Mouse (Mus musculus): Measurements from ENCODE around the gene Grik1. TPM values are rescaled to one million over a fixed set of nuclear protein-coding genes. Genes with fewer than 3 reads are reported as not detected.

The Grik1 gene
- polyA plus RNA-seq (2016; fragmentation: Nextera tagmentation; extraction: Ambion mirVana): 1.0 and 1.5 TPM in 2 replicates

DNA sequence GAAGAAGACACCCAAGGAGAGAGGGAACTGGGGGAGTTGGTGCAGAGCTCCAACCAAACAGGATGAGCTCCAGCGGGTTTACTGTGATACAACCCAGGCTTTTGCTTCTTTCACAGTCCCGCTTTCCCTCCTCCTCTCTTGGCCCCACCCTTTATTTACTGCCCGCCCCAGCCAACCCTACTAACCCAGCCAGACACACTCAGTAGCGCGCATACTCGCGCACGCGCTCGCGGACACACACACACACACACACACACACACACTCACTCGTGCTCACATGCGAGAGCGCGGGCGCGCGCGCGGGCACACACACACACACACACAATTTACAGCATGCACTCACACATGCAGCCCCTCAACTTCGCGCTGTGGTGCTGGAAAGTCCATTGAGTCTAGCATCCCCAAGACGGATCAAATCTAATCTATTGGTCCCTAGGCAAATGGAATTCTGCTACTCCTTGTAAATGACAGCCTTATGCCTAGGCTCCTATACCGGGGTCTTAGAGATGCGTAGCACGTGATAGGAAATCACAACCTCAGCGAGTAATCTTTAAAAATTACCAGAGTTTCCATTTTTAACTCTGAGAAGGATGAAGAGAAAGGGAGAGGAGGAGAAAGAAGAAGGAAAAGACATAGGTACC lies at the start of gene Grik1:
Gene Grik1 (minus strand): TSS at position 134 of the 641 bp plus-strand sequence.
- peaks cover 15% of the 10 kb centered on the region for H3K4me1 ChIP-seq
- no peaks in the 10 kb centered on the region for H3K9me3 ChIP-seq
- WGBS: under 1% methylated on average over 27 of the region's 27 CpGs
- peak; percentile 69 for DNase-seq (ENCODE audit: low spot score)
- peaks cover 69% of the 10 kb centered on the region for H3K27me3 ChIP-seq (replicated peaks; ENCODE audit: low read depth, poor library complexity, severe bottlenecking)
- H3K27ac ChIP-seq (replicated peaks): peak within 1 kb of the TSS; percentile 44; the same call in 1 of the 2 replicates
- H3K4me3 ChIP-seq: peak within 1 kb of the TSS; percentile 69
- H3K36me3 ChIP-seq (replicated peaks): no peaks in the 10 kb centered on the region

DNA sequence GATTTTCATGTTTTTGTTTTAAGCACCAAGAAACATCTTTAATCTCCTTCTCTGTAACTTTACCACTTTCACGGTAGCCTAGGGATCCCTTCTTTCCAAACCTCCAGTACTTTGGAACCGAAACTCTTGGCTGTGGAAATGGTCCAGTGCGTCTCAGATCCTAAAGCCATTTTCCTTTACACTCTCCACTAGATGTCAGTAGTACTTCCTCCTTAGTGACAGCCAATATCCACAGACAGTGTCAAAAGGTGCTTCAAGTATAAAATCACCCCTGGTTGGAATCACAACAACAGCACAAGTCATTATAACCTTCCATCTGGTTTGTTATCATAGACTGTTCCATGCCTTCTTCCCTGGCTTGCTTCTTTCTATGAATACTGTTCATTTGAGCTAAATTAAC lies 4.1 kb upstream of the Grik1 start:
- no peak overlapping the region for H3K27ac ChIP-seq (replicated peaks)
- DNase-seq (ENCODE audit: low spot score): no peak
- 47% methylated on average over 3 of the region's 3 CpGs for WGBS
- H3K27me3 ChIP-seq (replicated peaks; ENCODE audit: low read depth, poor library complexity, severe bottlenecking): peaks cover 42% of the 10 kb centered on the region
- H3K36me3 ChIP-seq (replicated peaks): no peaks in the 10 kb centered on the region
- no peak overlapping the region for H3K4me3 ChIP-seq
- peaks cover 12% of the 10 kb centered on the region for H3K4me1 ChIP-seq
- no peaks in the 10 kb centered on the region for H3K9me3 ChIP-seq

DNA sequence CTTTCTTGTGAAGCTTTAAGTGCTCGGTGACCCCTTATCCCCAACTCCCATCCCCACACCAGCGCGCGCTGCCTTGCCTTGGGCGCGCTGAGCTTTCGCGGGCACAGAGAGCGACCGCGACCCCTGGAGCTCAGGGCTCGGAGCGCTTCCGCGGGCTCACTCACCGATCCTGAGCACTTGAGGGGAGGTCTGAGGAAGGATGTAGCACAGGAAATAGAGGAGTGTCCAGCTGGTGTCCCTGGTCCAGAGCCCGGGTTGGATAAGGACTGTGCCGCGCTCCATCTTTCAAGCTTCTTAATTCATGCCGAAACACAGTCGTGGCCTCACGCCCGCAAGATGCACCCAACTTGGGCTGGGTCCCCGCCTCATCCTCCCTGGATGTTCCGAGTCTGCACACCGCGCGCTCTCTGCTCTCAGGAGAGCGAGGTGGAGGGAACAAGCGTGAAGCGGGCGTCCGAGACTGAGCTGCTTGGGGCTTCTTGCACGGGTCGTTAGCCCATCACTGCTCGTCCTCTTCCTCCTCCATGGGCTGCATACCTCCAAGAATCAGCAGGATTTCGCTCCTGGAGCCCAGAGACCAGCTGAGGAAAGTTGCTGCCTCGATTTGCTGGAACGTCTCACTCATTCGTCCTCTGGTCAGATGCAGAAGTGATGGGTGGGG lies 514 bp downstream of the Grik1 start:
- peak overlapping the region; percentile 69 for H3K4me3 ChIP-seq
- under 1% methylated on average over 40 of the region's 40 CpGs for WGBS
- peak; percentile 53 for DNase-seq (ENCODE audit: low spot score)
- no peaks in the 10 kb centered on the region for H3K36me3 ChIP-seq (replicated peaks)
- peak overlapping the region; percentile 44; the same call in 1 of the 2 replicates for H3K27ac ChIP-seq (replicated peaks)
- H3K4me1 ChIP-seq: peaks cover 15% of the 10 kb centered on the region
- no peaks in the 10 kb centered on the region for H3K9me3 ChIP-seq
- H3K27me3 ChIP-seq (replicated peaks; ENCODE audit: low read depth, poor library complexity, severe bottlenecking): peaks cover 69% of the 10 kb centered on the region

DNA sequence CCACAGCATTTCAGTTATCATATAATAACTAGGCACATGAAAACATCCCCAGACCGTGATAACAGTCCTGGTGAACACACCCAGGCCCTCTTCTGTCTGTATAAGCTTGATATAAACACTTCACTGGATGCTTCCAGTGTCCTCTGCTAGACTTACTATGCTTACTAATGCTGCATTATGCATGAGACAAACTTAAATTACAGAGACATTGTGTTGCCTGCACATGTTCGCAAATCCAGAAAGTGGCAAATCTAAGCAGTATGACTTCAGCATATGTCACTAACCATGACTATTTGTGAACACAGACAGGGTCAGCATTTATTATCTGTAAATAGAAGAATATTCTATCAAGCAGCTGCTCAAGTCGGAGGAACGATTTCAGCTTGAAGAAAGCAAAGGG lies 31.7 kb downstream of the Grik1 start:
- Histone ChIP-seq H3K27ac (replicated peaks) (no peak overlapping the region), H3K4me3 (no peak overlapping the region), H3K9me3 (no peaks in the 10 kb centered on the region), H3K4me1 (no peaks in the 10 kb centered on the region), H3K36me3 (replicated peaks) (no peaks in the 10 kb centered on the region), H3K27me3 (replicated peaks; ENCODE audit: low read depth, poor library complexity, severe bottlenecking) (no peaks in the 10 kb centered on the region)
- DNase-seq (ENCODE audit: low spot score): no peak
- WGBS: 89% methylated on average over 4 of the region's 4 CpGs

DNA sequence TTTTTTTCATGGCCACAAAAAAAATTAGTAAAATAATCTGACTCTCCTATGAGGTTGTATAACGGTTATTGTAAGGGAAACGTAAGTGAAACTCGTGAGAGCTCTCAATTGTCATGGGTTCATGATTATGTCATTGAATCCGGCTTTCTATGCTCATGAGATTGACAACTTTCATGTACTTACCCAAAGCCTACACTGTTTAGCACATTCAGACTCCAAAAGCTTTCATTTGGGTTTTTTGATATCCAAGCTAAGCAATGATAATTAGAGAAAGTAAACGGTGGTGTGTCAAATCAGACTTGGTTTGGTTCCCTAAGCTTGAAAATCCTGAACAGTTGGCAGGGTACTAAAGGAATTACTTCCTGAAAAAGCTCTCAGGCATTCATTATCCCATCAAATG lies 33.0 kb downstream of the Grik1 start:
- H3K4me3 ChIP-seq: no peak overlapping the region
- H3K9me3 ChIP-seq: no peaks in the 10 kb centered on the region
- no peaks in the 10 kb centered on the region for H3K36me3 ChIP-seq (replicated peaks)
- H3K4me1 ChIP-seq: no peaks in the 10 kb centered on the region
- no peaks in the 10 kb centered on the region for H3K27me3 ChIP-seq (replicated peaks; ENCODE audit: low read depth, poor library complexity, severe bottlenecking)
- H3K27ac ChIP-seq (replicated peaks): no peak overlapping the region
- 72% methylated on average over 5 of the region's 5 CpGs for WGBS
- no peak for DNase-seq (ENCODE audit: low spot score)

DNA sequence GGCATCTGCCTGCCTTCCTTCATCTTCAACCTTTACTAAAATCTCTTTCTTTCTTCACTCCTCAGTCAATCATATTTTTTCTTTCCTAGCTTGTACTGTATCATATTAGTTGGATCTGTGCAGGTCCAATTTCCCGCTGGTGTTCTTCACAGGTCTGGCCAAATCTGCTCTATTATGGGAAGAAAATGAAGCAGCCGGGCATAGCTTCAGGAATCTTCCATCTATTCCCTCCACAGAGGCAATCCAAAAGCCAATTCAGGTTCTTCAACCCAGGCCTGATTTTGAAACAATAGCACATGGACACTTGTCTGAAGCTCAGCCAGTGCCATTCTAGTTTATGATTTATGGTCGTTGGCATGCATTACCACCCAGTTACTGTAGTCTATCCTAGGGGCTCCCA lies 34.0 kb downstream of the Grik1 start:
- H3K27ac ChIP-seq (replicated peaks): no peak overlapping the region

DNA sequence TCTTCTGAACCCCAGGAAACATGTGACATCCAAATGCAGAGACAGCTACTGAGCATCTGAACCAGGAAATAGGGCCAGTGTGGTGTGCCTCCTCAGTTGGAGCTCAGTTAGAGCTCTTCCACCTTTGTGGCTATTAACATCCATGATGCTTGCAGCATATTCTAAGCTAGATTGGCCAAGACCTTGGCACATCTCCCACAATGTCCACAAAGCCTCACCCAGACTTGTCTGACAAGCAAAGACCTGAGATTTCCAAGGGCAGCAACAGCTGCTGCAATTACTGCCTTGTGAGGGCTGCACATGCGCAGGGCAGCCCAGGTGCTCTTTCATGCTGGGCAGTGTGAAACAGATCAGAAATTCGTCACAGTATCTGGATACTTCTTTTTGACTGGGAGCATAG lies 37.4 kb downstream of the Grik1 start:
- no peak for DNase-seq (ENCODE audit: low spot score)
- no peaks in the 10 kb centered on the region for H3K27me3 ChIP-seq (replicated peaks; ENCODE audit: low read depth, poor library complexity, severe bottlenecking)
- no peaks in the 10 kb centered on the region for H3K36me3 ChIP-seq (replicated peaks)
- H3K4me1 ChIP-seq: no peaks in the 10 kb centered on the region
- WGBS: 83% methylated on average over 2 of the region's 2 CpGs
- H3K9me3 ChIP-seq: no peaks in the 10 kb centered on the region
- H3K4me3 ChIP-seq: no peak overlapping the region
- no peak overlapping the region for H3K27ac ChIP-seq (replicated peaks)

More for the DNA sequence above, 34.0 kb downstream of the Grik1 start:
- Histone ChIP-seq H3K9me3 (no peaks in the 10 kb centered on the region), H3K4me3 (no peak overlapping the region), H3K4me1 (no peaks in the 10 kb centered on the region), H3K27me3 (replicated peaks; ENCODE audit: low read depth, poor library complexity, severe bottlenecking) (no peaks in the 10 kb centered on the region), H3K36me3 (replicated peaks) (no peaks in the 10 kb centered on the region)
- WGBS: 86% methylated on average over 3 of the region's 3 CpGs
- DNase-seq (ENCODE audit: low spot score): no peak

DNA sequence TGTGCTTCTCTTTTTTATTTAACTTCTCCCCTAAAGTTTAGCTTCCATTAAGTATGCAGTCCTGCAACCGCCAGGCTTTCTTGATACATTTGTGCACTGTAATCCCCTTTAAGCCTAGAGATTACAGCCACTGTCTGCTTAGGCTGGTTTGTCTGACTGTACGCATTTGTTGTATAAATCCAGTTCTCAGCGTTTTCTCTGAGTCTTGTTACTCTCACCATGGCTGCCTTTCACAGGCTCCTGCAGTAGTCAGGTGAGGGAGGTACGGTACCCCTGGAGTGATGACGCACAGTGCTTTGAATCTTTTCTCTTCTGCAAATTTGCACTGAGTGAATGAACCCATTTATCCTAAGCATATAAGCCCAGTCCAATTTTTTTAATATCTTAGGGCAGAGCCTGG lies 39.0 kb downstream of the Grik1 start:
- no peaks in the 10 kb centered on the region for H3K36me3 ChIP-seq (replicated peaks)
- H3K4me3 ChIP-seq: no peak overlapping the region
- H3K4me1 ChIP-seq: no peaks in the 10 kb centered on the region
- no peak for DNase-seq (ENCODE audit: low spot score)
- 76% methylated on average over 5 of the region's 5 CpGs for WGBS
- no peak overlapping the region for H3K27ac ChIP-seq (replicated peaks)
- H3K27me3 ChIP-seq (replicated peaks; ENCODE audit: low read depth, poor library complexity, severe bottlenecking): no peaks in the 10 kb centered on the region
- H3K9me3 ChIP-seq: no peaks in the 10 kb centered on the region

DNA sequence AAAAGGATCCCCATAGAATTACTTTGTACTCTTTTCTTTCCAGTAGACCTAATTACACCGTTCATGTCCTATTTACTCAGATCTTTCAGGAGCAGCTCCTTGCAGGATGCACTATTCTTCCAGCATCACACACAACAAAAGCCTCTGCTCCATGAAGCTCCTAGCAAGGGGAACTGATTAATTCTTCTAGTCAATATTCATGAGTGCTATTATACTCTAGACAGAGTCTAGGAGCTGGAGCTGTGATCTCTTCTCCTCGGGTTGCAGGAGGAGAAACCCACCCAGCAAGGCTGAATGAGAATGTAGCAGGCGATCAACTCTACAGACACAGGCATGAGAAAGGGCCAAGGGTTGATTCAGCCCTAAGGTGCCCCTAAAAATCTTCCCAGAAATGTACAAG lies 40.2 kb downstream of the Grik1 start:
- no peak overlapping the region for H3K27ac ChIP-seq (replicated peaks)
- DNase-seq (ENCODE audit: low spot score): no peak
- no peaks in the 10 kb centered on the region for H3K36me3 ChIP-seq (replicated peaks)
- H3K4me3 ChIP-seq: no peak overlapping the region
- 59% methylated on average over 3 of the region's 3 CpGs for WGBS
- no peaks in the 10 kb centered on the region for H3K27me3 ChIP-seq (replicated peaks; ENCODE audit: low read depth, poor library complexity, severe bottlenecking)
- H3K9me3 ChIP-seq: no peaks in the 10 kb centered on the region
- H3K4me1 ChIP-seq: no peaks in the 10 kb centered on the region

DNA sequence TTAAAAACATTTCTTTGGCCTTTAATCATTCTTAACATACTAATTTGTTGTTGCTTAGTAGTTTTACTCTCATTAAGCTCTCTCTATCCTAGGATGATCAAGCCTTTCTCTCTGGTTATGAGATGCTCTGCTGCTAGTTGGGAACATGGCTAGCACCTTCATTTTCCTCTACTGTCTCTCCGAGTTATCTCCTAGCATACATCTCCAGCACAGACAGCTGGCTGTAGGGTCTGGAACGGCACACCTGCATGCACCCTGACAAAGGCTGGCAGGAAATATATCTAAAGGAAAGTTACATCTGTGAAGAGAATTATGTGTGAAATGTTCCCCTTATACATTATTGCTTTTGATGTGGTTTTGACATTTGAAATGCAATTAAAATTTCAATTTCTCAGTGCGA lies 42.5 kb downstream of the Grik1 start:
- Histone ChIP-seq H3K9me3 (no peaks in the 10 kb centered on the region), H3K27me3 (replicated peaks; ENCODE audit: low read depth, poor library complexity, severe bottlenecking) (no peaks in the 10 kb centered on the region), H3K36me3 (replicated peaks) (no peaks in the 10 kb centered on the region), H3K4me3 (no peak overlapping the region), H3K4me1 (no peaks in the 10 kb centered on the region), H3K27ac (replicated peaks) (no peak overlapping the region)
- 92% methylated on average over 3 of the region's 3 CpGs for WGBS
- no peak for DNase-seq (ENCODE audit: low spot score)

DNA sequence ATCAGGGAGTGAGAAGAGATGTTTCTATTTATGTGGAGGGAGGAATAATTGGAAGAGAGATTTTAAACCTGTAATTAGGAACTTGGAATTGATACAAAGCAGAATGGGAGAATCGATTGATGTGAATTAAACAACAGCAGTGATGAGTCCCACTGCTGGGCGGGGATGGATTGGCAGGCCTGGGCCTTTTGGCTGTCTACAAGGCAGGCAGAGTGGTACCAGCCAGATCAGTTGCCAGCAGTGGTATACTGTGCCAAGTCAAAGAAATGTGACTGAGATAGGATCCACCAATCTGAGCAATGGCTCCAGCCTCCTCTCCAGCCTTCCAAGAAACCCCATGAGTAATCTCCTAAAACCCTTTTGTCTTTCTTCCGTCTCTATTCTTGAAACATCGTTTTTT lies 45.4 kb downstream of the Grik1 start:
- H3K36me3 ChIP-seq (replicated peaks): no peaks in the 10 kb centered on the region
- H3K4me3 ChIP-seq: no peak overlapping the region
- no peak for DNase-seq (ENCODE audit: low spot score)
- H3K27me3 ChIP-seq (replicated peaks; ENCODE audit: low read depth, poor library complexity, severe bottlenecking): no peaks in the 10 kb centered on the region
- WGBS: 84% methylated on average over 4 of the region's 4 CpGs
- H3K4me1 ChIP-seq: no peaks in the 10 kb centered on the region
- no peaks in the 10 kb centered on the region for H3K9me3 ChIP-seq
- no peak overlapping the region for H3K27ac ChIP-seq (replicated peaks)

DNA sequence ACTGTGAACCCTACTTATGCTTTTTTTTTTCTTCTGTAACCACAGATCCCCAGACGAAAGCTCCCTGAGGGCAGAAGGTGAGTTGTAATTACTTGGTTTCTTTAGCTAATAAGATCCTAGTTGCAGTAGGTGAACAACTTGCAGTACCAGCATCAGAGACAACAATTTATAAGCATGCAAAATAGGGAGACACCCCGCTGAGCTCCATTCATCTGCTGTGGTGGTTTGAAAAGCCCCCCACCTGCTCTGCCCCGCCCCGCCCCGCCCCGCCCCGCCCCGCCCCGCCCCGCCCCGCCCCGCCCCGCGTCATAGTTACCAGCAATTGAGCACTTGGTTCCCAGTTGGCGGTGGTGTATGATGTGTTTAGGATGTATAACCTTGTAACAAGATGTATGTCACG lies 64.4 kb downstream of the Grik1 start:
- Histone ChIP-seq H3K9me3 (no peaks in the 10 kb centered on the region), H3K27me3 (replicated peaks; ENCODE audit: low read depth, poor library complexity, severe bottlenecking) (no peaks in the 10 kb centered on the region), H3K27ac (replicated peaks) (no peak overlapping the region), H3K36me3 (replicated peaks) (no peaks in the 10 kb centered on the region), H3K4me1 (no peaks in the 10 kb centered on the region), H3K4me3 (no peak overlapping the region)
- WGBS: 57% methylated on average over 16 of the region's 16 CpGs
- no peak for DNase-seq (ENCODE audit: low spot score)

DNA sequence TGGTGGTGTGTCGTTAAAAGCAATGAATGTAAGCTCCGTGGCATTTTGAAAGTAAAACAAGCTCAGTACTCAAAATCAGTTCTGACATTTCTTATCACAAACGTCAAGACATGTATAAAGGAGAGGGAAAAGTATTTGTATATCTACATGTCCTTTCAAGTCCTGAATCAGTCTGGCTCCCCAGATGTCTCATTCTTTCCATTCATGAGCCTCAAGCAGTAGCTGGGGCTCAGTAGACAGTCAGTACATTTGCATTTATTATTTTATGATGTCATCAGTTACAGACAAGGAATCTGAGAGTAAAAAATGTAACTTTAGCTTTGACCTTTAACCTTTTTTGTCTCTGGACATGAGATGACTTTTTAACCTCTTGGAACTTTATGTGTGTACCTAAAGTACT lies 68.1 kb downstream of the Grik1 start:
- Histone ChIP-seq H3K36me3 (replicated peaks) (no peaks in the 10 kb centered on the region), H3K4me3 (no peak overlapping the region), H3K9me3 (no peaks in the 10 kb centered on the region; the same call in 1 of the 2 replicates), H3K27ac (replicated peaks) (no peak overlapping the region), H3K27me3 (replicated peaks; ENCODE audit: low read depth, poor library complexity, severe bottlenecking) (no peaks in the 10 kb centered on the region), H3K4me1 (no peaks in the 10 kb centered on the region)
- no peak for DNase-seq (ENCODE audit: low spot score)
- 74% methylated on average over 3 of the region's 3 CpGs for WGBS

Measured in embryonic facial prominence, embryonic 10.5 days (tissue).